Mouse (Mus musculus) T-helper 17 cell (primary cell): ENCODE results near the gene Hs1bp3.

ENCODE experiments used
- in situ Hi-C, 2 experiments: fragments of 300-600 bp; cut with MboI, MseI; formaldehyde crosslinking; loops; 1 replicate in 1 of 2; 2 replicates in 1 of 2; pipeline ENCODE4 v1.15.1; 2025; ENCODE audit warnings: high pct_unique_total_duplicates in 2 of 2

The Hs1bp3 gene

GRCm38 (mm10) chr12:8386451-8387011, 73.3 kb downstream of the Hs1bp3 start:
- in situ Hi-C loops = loop anchor here in 1 of 2 experiments (5.0 kb wide), 1 partner anchor 54 kb away; no protein-coding TSS in a partner anchor

GRCm38 (mm10) chr12:8387281-8387680, 74.0 kb downstream of the Hs1bp3 start:
- in situ Hi-C loops = loop anchor here in 1 of 2 experiments (5.0 kb wide), 1 partner anchor 55 kb away; no protein-coding TSS in a partner anchor

- in situ Hi-C loops = loop anchor here in 1 of 2 experiments (5.0 kb wide), 1 partner anchor 56 kb away; no protein-coding TSS in a partner anchor
These were observed 75.5 kb downstream of the Hs1bp3 start for GRCm38 (mm10) chr12:8388529-8389414.

DNA sequence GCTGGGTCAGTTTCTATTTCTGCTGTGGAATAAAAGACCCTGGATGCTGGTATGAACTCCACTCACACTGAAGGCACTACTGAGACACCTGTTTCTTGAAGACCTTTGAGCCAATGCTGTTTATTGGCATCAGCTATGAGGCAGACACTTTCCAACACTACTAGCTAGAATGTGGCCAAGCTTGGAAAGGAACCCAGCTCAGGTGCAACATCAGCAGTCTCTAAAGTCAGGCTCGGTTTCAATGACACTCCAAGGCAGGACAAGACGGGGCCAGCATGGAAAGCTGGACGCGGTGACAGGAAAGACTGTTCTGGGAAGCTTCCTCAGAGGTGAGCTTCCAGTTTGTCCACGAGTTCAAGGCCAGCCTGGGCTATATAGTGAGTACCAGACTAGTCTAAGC, 80.0 kb downstream of the Hs1bp3 start:
- in situ Hi-C loops = no loop called here
